Mouse (Mus musculus) bone marrow, adult 2 months (tissue): ENCODE measurements around the gene Pdzrn3.

Experiments
- CTCF ChIP-seq: fragments of 200-500 bp; IDR thresholded peaks from 2 replicates; pipeline ENCODE4 v1.5.1; 2011; ENCODE audit warnings: low read length, control low read depth; ENCODE audit not compliant: control insufficient read depth, insufficient read depth
- POLR2A ChIP-seq: fragments of 200-500 bp; IDR thresholded peaks from 2 replicates; pipeline ENCODE4 v1.6.1; 2011; ENCODE audit warnings: low read depth, mild to moderate bottlenecking, control low read depth, low read length, borderline replicate concordance; ENCODE audit not compliant: control insufficient read depth

- no peak for TF ChIP-seq POLR2A
- no peak for TF ChIP-seq CTCF
Measured at GRCm38 (mm10) chr6:101327741-101328140, 50.0 kb downstream of the Pdzrn3 start.
